Mouse (Mus musculus) small intestine, adult 2 months (tissue): ENCODE measurements around the gene Theg.

ENCODE experiments used
- CTCF ChIP-seq: fragments of 200-500 bp; IDR thresholded peaks from 2 replicates; pipeline ENCODE4 v1.5.1; 2012; ENCODE audit warnings: low read depth, mild to moderate bottlenecking, control low read depth, inconsistent platforms, low read length, moderate library complexity, mixed read lengths; ENCODE audit not compliant: insufficient replicate concordance, insufficient read length; ENCODE audit errors: extremely low read depth
- POLR2A ChIP-seq: fragments of 200-500 bp; IDR thresholded peaks from 2 replicates; pipeline ENCODE4 v1.6.1; 2012; ENCODE audit warnings: low read depth, mild to moderate bottlenecking, control low read depth, inconsistent platforms, low read length, moderate library complexity

GRCm38 (mm10) chr10:79594872-79595589, 7.9 kb upstream of the Theg start:
- TF ChIP-seq CTCF, result peak; percentile 83; the same call in 1 of the 2 replicates
- TF ChIP-seq POLR2A, result no peak
